Mouse (Mus musculus): ENCODE data around the gene Qpct. TPM values are rescaled to one million over a fixed set of nuclear protein-coding genes. Genes with fewer than 3 reads are reported as not detected.

The Qpct gene
- polyA plus RNA-seq, 1 experiment from 2014 or later, result 12.6 TPM

GRCm38 (mm10) chr17:79135826-79136225 lies 84.1 kb downstream of the Qpct start:
- no peak overlapping the region for H3K9ac ChIP-seq (replicated peaks)
- H3K4me2 ChIP-seq (replicated peaks), result no peak overlapping the region
- 93% methylated on average over 6 of the region's 6 CpGs for WGBS
- H3K4me3 ChIP-seq (replicated peaks), result no peak overlapping the region
- ATAC-seq, result no peak
- no peaks in the 10 kb centered on the region for H3K4me1 ChIP-seq (replicated peaks)
- H3K27ac ChIP-seq, result no peak overlapping the region
- no peaks in the 10 kb centered on the region for H3K9me3 ChIP-seq
- H3K36me3 ChIP-seq, result no peaks in the 10 kb centered on the region
- H3K27me3 ChIP-seq, result no peaks in the 10 kb centered on the region

DNA sequence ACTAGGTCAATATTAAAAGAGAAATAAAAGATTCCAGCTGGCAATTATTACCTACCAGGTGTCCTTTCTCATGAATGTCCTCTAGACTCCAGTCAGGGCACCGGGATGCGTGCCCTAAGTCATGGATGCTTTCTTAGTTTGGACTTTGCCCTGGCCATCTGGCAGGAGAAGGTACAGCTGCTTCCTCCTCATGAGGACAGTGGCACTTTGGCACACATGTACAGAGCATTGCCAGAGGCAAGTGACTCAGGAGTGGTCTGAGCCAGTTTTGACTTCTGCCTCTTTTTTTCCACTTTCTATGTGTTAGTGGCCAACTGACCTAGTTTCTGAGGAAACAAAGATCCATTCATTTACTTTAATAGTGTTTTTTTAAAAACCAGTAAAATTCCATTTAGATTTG lies 84.7 kb downstream of the Qpct start:
- 90% methylated on average over 2 of the region's 2 CpGs for WGBS

More for the DNA sequence above, 84.7 kb downstream of the Qpct start:
- no peaks in the 10 kb centered on the region for H3K9me3 ChIP-seq
- no peaks in the 10 kb centered on the region for H3K36me3 ChIP-seq
- H3K4me1 ChIP-seq (replicated peaks), result no peaks in the 10 kb centered on the region
- H3K27ac ChIP-seq, result no peak overlapping the region
- no peak for ATAC-seq
- no peak overlapping the region for H3K4me2 ChIP-seq (replicated peaks)
- no peak overlapping the region for H3K9ac ChIP-seq (replicated peaks)
- no peaks in the 10 kb centered on the region for H3K27me3 ChIP-seq
- no peak overlapping the region for H3K4me3 ChIP-seq (replicated peaks)

Other genes with a start within 250 kb of the Qpct start
- gene Heatr5b, start 216.5 kb upstream of the Qpct start, polyA plus RNA-seq (2015; fragmentation: Nextera tagmentation; extraction: Ambion mirVana), result 21.7 and 22.6 TPM in 2 replicates
- 45.9 and 53.5 TPM in 2 replicates for gene Gpatch11, start 216.3 kb upstream of the Qpct start, polyA plus RNA-seq (2015; fragmentation: Nextera tagmentation; extraction: Ambion mirVana)
- 3.0 and 3.4 TPM in 2 replicates for gene Eif2ak2, start 169.3 kb upstream of the Qpct start, polyA plus RNA-seq (2015; fragmentation: Nextera tagmentation; extraction: Ambion mirVana)
- gene Sult6b1, start 144.9 kb upstream of the Qpct start, polyA plus RNA-seq (2015; fragmentation: Nextera tagmentation; extraction: Ambion mirVana), result 0.28 TPM in 1 of 2 replicates, not detected in the other
- 123 and 128 TPM in 2 replicates for gene Cebpzos, start 135.4 kb upstream of the Qpct start, polyA plus RNA-seq (2015; fragmentation: Nextera tagmentation; extraction: Ambion mirVana)
- gene Cebpz, start 114.8 kb upstream of the Qpct start, polyA plus RNA-seq (2015; fragmentation: Nextera tagmentation; extraction: Ambion mirVana), result 58.6 and 68.4 TPM in 2 replicates
- gene Ndufaf7, start 114.8 kb upstream of the Qpct start, polyA plus RNA-seq (2015; fragmentation: Nextera tagmentation; extraction: Ambion mirVana), result 52.6 and 61.6 TPM in 2 replicates
- 20.8 and 21.0 TPM in 2 replicates for gene Prkd3, start 31.1 kb upstream of the Qpct start, polyA plus RNA-seq (2015; fragmentation: Nextera tagmentation; extraction: Ambion mirVana)

All from midbrain, embryonic 13.5 days (tissue).